Mouse (Mus musculus) layer of hippocampus, adult 18-20 months (tissue): Measurements from ENCODE around the gene Cdc5l. TPM values are rescaled to one million over a fixed set of nuclear protein-coding genes. Genes with fewer than 3 reads are reported as not detected.

Source experiments
- DNase-seq, 2 experiments: peaks; one replicate each; pipeline ENCODE4 v3.0.0; 2022; ENCODE audit warnings: low spot score in 2 of 2
- total RNA-seq, 2 experiments: library from RNA; stranded (reverse); gene quantifications; 2 replicates each; pipeline ENCODE4 v1.2.3; 2021

Gene Cdc5l
- total RNA-seq, 2 experiments from 2014 or later, result 58.7 TPM

- DNase-seq, result no peak
These were observed 62.5 kb downstream of the Cdc5l start for GRCm38 (mm10) chr17:45371042-45371441.

GRCm38 (mm10) chr17:45370535-45370934 is 63.0 kb downstream of the Cdc5l start:
- DNase-seq, result no peak

GRCm38 (mm10) chr17:45364871-45365270 is 68.7 kb downstream of the Cdc5l start:
- no peak for DNase-seq

- DNase-seq, result no peak
These were observed 72.6 kb downstream of the Cdc5l start for GRCm38 (mm10) chr17:45360950-45361349.

- DNase-seq, result no peak
These were observed 74.1 kb downstream of the Cdc5l start for GRCm38 (mm10) chr17:45359443-45359842.

GRCm38 (mm10) chr17:45356431-45356830 is 77.1 kb downstream of the Cdc5l start:
- no peak for DNase-seq

GRCm38 (mm10) chr17:45347951-45348350 is 85.6 kb downstream of the Cdc5l start:
- no peak for DNase-seq

Other genes starting within 250 kb of the Cdc5l start
- gene Spats1, start 41.7 kb upstream of the Cdc5l start, total RNA-seq, result 1 to 10 TPM; 4.4 to 4.7 TPM
- 10 to 100 TPM; 21.9 to 22.7 TPM for gene Aars2, start 73.1 kb upstream of the Cdc5l start, total RNA-seq
- 1 to 10 TPM in 1 of 2 experiments, under 1 TPM in 1; 0.91 to 1.6 TPM for gene Tcte1, start 89.7 kb upstream of the Cdc5l start, total RNA-seq
- gene Tmem151b, start 115.9 kb upstream of the Cdc5l start, total RNA-seq, result 100 to 1,000 TPM; 112 to 119 TPM
- gene Nfkbie, start 122.0 kb upstream of the Cdc5l start, total RNA-seq, result 1 to 10 TPM; 2.3 to 2.5 TPM
- gene Slc35b2, start 130.1 kb upstream of the Cdc5l start, total RNA-seq, result 10 to 100 TPM; 26.2 to 29.9 TPM
- gene Hsp90ab1, start 139.5 kb upstream of the Cdc5l start, total RNA-seq, result 1,000 to 10,000 TPM; 1,799 to 1,827 TPM
- 10 to 100 TPM; 16.4 to 20.4 TPM for gene Slc29a1, start 165.9 kb upstream of the Cdc5l start, total RNA-seq
- not detected for gene Mymx, start 168.4 kb upstream of the Cdc5l start, total RNA-seq
- 1 to 10 TPM in 1 of 2 experiments, under 1 TPM in 1; 0.68 to 3.0 TPM for gene Capn11, start 225.6 kb upstream of the Cdc5l start, total RNA-seq